Mouse (Mus musculus) G1E (cell line): ENCODE measurements around the gene Cacna1i. TPM values are rescaled to one million over a fixed set of nuclear protein-coding genes. Genes with fewer than 3 reads are reported as not detected.

Source experiments
- ATAC-seq: 2 replicates; pipeline ENCODE4 v1.8.0; 2016; ENCODE audit warnings: mild to moderate bottlenecking; ENCODE audit not compliant: insufficient number of reproducible peaks, poor library complexity, low FRiP score, severe bottlenecking; ENCODE audit errors: extremely low read depth
- DNase-seq: peaks from one replicate; pipeline ENCODE4 v3.0.0; 2012; ENCODE audit warnings: low spot score
- H3K27me3 ChIP-seq: 2 replicates; pipeline ENCODE4 v1.6.1; 2012; ENCODE audit warnings: mild to moderate bottlenecking, low read length, inconsistent platforms; ENCODE audit not compliant: insufficient read depth
- H3K36me3 ChIP-seq: replicated peaks from 2 replicates; pipeline ENCODE3; 2012; ENCODE audit warnings: mild to moderate bottlenecking, inconsistent platforms
- H3K4me1 ChIP-seq: 2 replicates; pipeline ENCODE4 v1.6.1; 2012; ENCODE audit warnings: low read depth, low read length, inconsistent platforms, mixed read lengths; ENCODE audit not compliant: insufficient read depth
- H3K4me3 ChIP-seq: 2 replicates; pipeline ENCODE4 v1.5.1; 2012; ENCODE audit warnings: low read depth, mild to moderate bottlenecking, inconsistent platforms, low read length, moderate library complexity, mixed read lengths
- H3K9me3 ChIP-seq: replicated peaks from 2 replicates; pipeline ENCODE4 v1.6.1; 2012; ENCODE audit warnings: inconsistent platforms
- CTCF ChIP-seq: IDR thresholded peaks from 2 replicates; pipeline ENCODE4 v1.5.1; 2012; ENCODE audit warnings: low read depth, low read length, inconsistent platforms, mixed read lengths
- GATA1 ChIP-seq: IDR thresholded peaks from 2 replicates; pipeline ENCODE4 v1.6.1; 2012; ENCODE audit warnings: borderline replicate concordance, low read length, inconsistent platforms, mixed read lengths
- GATA2 ChIP-seq: IDR thresholded peaks from 2 replicates; pipeline ENCODE4 v1.6.1; 2012; ENCODE audit warnings: low read depth, low read length, inconsistent platforms, borderline replicate concordance
- POLR2AphosphoS5 ChIP-seq: IDR thresholded peaks from 2 replicates; pipeline ENCODE4 v1.6.1; 2012; ENCODE audit warnings: low read depth, low read length, inconsistent platforms; ENCODE audit not compliant: insufficient replicate concordance
- TAL1 ChIP-seq: conservative IDR thresholded peaks from 2 replicates; pipeline ENCODE4 v1.6.1; 2012; ENCODE audit warnings: low read depth, low read length, inconsistent platforms, mixed read lengths
- polyA plus RNA-seq: library from polyadenylated mRNA; stranded (reverse); fragments of >175 nt; gene quantifications from 2 replicates; pipeline ENCODE4 v1.2.3, GENCODE M21; 2012
- total RNA-seq, 2 experiments: library from RNA; stranded (forward) in 1 of 2; stranded (reverse) in 1 of 2; fragments of 200-1000 nt in 1 of 2; fragments of >200 nt in 1 of 2; fragmentation: Nextera tagmentation in 1 of 2; gene quantifications; 2 replicates each; pipeline ENCODE4 v1.2.3; 2014 to 2017

The Cacna1i gene
- not detected in 2 replicates for total RNA-seq (2014; fragmentation: Nextera tagmentation)
- total RNA-seq (2017), result 0.05 and 0.06 TPM in 2 replicates
- polyA plus RNA-seq, result not detected in 2 replicates

- H3K9me3 ChIP-seq, result no peaks in the 10 kb centered on the region
- H3K4me1 ChIP-seq, result no peaks in the 10 kb centered on the region; the same call in 1 of the 2 replicates
- H3K36me3 ChIP-seq, result no peaks in the 10 kb centered on the region
- TF ChIP-seq CTCF (no peak), GATA1 (no peak), GATA2 (no peak), TAL1 (no peak), POLR2AphosphoS5 (no peak)
- H3K4me3 ChIP-seq, result no peak within 1 kb of the TSS
- H3K27me3 ChIP-seq, result peaks cover 21% of the 10 kb centered on the region
- DNase-seq, result no peak
- no peak for ATAC-seq
Observed at GRCm38 (mm10) chr15:80286851-80287415, at the start of gene Cacna1i. Gene Cacna1i, plus strand, starts transcription at chr15:80287238.

- Histone ChIP-seq H3K9me3 (no peaks in the 10 kb centered on the region), H3K27me3 (no peaks in the 10 kb centered on the region), H3K4me3 (no peak overlapping the region), H3K36me3 (peaks cover 94% of the 10 kb centered on the region), H3K4me1 (peaks cover 40% of the 10 kb centered on the region)
- no peak for TF ChIP-seq POLR2AphosphoS5
- no peak for TF ChIP-seq GATA2
- TF ChIP-seq CTCF, result no peak
- TF ChIP-seq TAL1, result no peak
- TF ChIP-seq GATA1, result no peak
- DNase-seq, result no peak
- no peak for ATAC-seq
Observed at GRCm38 (mm10) chr15:80248135-80248534, 38.9 kb upstream of the Cacna1i start.

GRCm38 (mm10) chr15:80248596-80248995, 38.4 kb upstream of the Cacna1i start:
- peaks cover 40% of the 10 kb centered on the region for H3K4me1 ChIP-seq
- peaks cover 94% of the 10 kb centered on the region for H3K36me3 ChIP-seq
- no peak for DNase-seq
- H3K9me3 ChIP-seq, result no peaks in the 10 kb centered on the region
- H3K4me3 ChIP-seq, result no peak overlapping the region
- TF ChIP-seq CTCF (no peak), POLR2AphosphoS5 (no peak), GATA1 (no peak), TAL1 (no peak), GATA2 (no peak)
- H3K27me3 ChIP-seq, result no peaks in the 10 kb centered on the region
- no peak for ATAC-seq

GRCm38 (mm10) chr15:80249672-80250071, 37.4 kb upstream of the Cacna1i start:
- ATAC-seq (no peak), DNase-seq (no peak)
- Histone ChIP-seq H3K4me1 (peaks cover 43% of the 10 kb centered on the region), H3K4me3 (peak overlapping the region; percentile 31; the same call in 1 of the 2 replicates), H3K36me3 (peaks cover 94% of the 10 kb centered on the region), H3K27me3 (no peaks in the 10 kb centered on the region), H3K9me3 (peaks cover 3% of the 10 kb centered on the region)
- TF ChIP-seq GATA2 (no peak), TAL1 (no peak), POLR2AphosphoS5 (no peak), GATA1 (no peak), CTCF (no peak)

GRCm38 (mm10) chr15:80250586-80250985, 36.5 kb upstream of the Cacna1i start:
- Histone ChIP-seq H3K4me1 (peaks cover 50% of the 10 kb centered on the region), H3K36me3 (peaks cover 96% of the 10 kb centered on the region), H3K9me3 (peaks cover 12% of the 10 kb centered on the region), H3K4me3 (peak overlapping the region; percentile 5; the same call in 1 of the 2 replicates), H3K27me3 (no peaks in the 10 kb centered on the region)
- ATAC-seq, result 0 out of 2 replicates have a peak, but pooled peaks have one; percentile 15
- TF ChIP-seq CTCF, result no peak
- no peak for DNase-seq

- no peak overlapping the region for H3K4me3 ChIP-seq
- ATAC-seq, result no peak
- TF ChIP-seq GATA1 (no peak), GATA2 (no peak), TAL1 (no peak), POLR2AphosphoS5 (no peak), CTCF (no peak)
- no peak for DNase-seq
- H3K4me1 ChIP-seq, result peaks cover 62% of the 10 kb centered on the region
- peaks cover 97% of the 10 kb centered on the region for H3K36me3 ChIP-seq
- peaks cover 13% of the 10 kb centered on the region for H3K9me3 ChIP-seq
- no peaks in the 10 kb centered on the region for H3K27me3 ChIP-seq
Observed at GRCm38 (mm10) chr15:80253530-80253929, 33.5 kb upstream of the Cacna1i start.

- Histone ChIP-seq H3K4me1 (peaks cover 67% of the 10 kb centered on the region), H3K9me3 (peaks cover 13% of the 10 kb centered on the region), H3K27me3 (no peaks in the 10 kb centered on the region), H3K36me3 (peaks cover 97% of the 10 kb centered on the region), H3K4me3 (no peak overlapping the region)
- ATAC-seq (no peak), DNase-seq (no peak)
- TF ChIP-seq TAL1 (no peak), GATA2 (no peak), POLR2AphosphoS5 (no peak), GATA1 (no peak), CTCF (no peak)
Observed at GRCm38 (mm10) chr15:80254207-80254606, 32.8 kb upstream of the Cacna1i start.
